Mouse (Mus musculus): ENCODE results near the gene Abt1. TPM values are rescaled to one million over a fixed set of nuclear protein-coding genes. Genes with fewer than 3 reads are reported as not detected.

Abt1 gene
- 10 to 100 TPM in 1 of 2 experiments, 1 to 10 TPM in 1; 9.8 to 10.9 TPM for polyA plus RNA-seq (2017; shearing (Covaris generic))

GRCm38 (mm10) chr13:23423286-23424051 is at the start of gene Abt1:
Gene Abt1, minus strand, starts transcription at chr13:23423866.

GRCm38 (mm10) chr13:23465600-23466109 is 42.0 kb upstream of the Abt1 start, which contains the start of gene Btn1a1:
Gene Btn1a1, minus strand, starts transcription at chr13:23465901.

GRCm38 (mm10) chr13:23368583-23369420 is 54.9 kb downstream of the Abt1 start, which contains the start of gene Zfp322a:
Gene Zfp322a, minus strand, starts transcription at chr13:23369208.

Other genes with a start within 250 kb of the Abt1 start
- gene Vmn1r220, start 235.9 kb downstream of the Abt1 start, polyA plus RNA-seq (2017; shearing (Covaris generic)): under 1 TPM in 1 of 2 experiments, not detected in 1; 0.12 TPM
- gene Vmn1r221, start 209.7 kb downstream of the Abt1 start, polyA plus RNA-seq (2017; shearing (Covaris generic)): under 1 TPM in 1 of 2 experiments, not detected in 1; 0.95 TPM
- under 1 TPM in 1 of 2 experiments, not detected in 1; 0.51 TPM for gene Vmn1r222, start 187.9 kb downstream of the Abt1 start, polyA plus RNA-seq (2017; shearing (Covaris generic))
- under 1 TPM; 0.02 to 0.07 TPM for gene Vmn1r223, start 176.7 kb downstream of the Abt1 start, polyA plus RNA-seq (2017; shearing (Covaris generic))
- 10 to 100 TPM; 17.0 to 20.0 TPM for gene Zfp322a, start 54.7 kb downstream of the Abt1 start, polyA plus RNA-seq (2017; shearing (Covaris generic))
- 1 to 10 TPM in 1 of 2 experiments, under 1 TPM in 1; 0.16 to 2.6 TPM for gene Btn1a1, start 42.0 kb upstream of the Abt1 start, polyA plus RNA-seq (2017; shearing (Covaris generic))
- gene Btn2a2, start 65.0 kb upstream of the Abt1 start, polyA plus RNA-seq (2017; shearing (Covaris generic)): under 1 TPM in 1 of 2 experiments, not detected in 1; 0.17 TPM
- 10 to 100 TPM in 1 of 2 experiments, 1 to 10 TPM in 1; 7.1 to 14.6 TPM for gene Hist1h4h, start 107.2 kb upstream of the Abt1 start, polyA plus RNA-seq (2017; shearing (Covaris generic))
- not detected for gene Hist1h2af, start 110.0 kb upstream of the Abt1 start, polyA plus RNA-seq (2017; shearing (Covaris generic))
- not detected for gene Hist1h3g, start 111.6 kb upstream of the Abt1 start, polyA plus RNA-seq (2017; shearing (Covaris generic))
- 1 to 10 TPM in 1 of 2 experiments, under 1 TPM in 1; 0.52 to 5.2 TPM for gene Hist1h2bh, start 119.5 kb upstream of the Abt1 start, polyA plus RNA-seq (2017; shearing (Covaris generic))
- gene Hist1h3f, start 120.2 kb upstream of the Abt1 start, polyA plus RNA-seq (2017; shearing (Covaris generic)): 1 to 10 TPM; 1.3 to 3.2 TPM
- gene Hist1h4f, start 127.8 kb upstream of the Abt1 start, polyA plus RNA-seq (2017; shearing (Covaris generic)): 1 to 10 TPM in 1 of 2 experiments, not detected in 1; 1.4 TPM
- 1 to 10 TPM in 1 of 2 experiments, under 1 TPM in 1; 0.99 to 2.4 TPM for gene Hist1h1d, start 129.4 kb upstream of the Abt1 start, polyA plus RNA-seq (2017; shearing (Covaris generic))
- 1 to 10 TPM; 3.2 to 8.8 TPM for gene Hist1h3e, start 138.5 kb upstream of the Abt1 start, polyA plus RNA-seq (2017; shearing (Covaris generic))
- gene Hist1h2ae, start 147.4 kb upstream of the Abt1 start, polyA plus RNA-seq (2017; shearing (Covaris generic)): 1 to 10 TPM; 4.5 to 6.5 TPM
- 10 to 100 TPM in 1 of 2 experiments, 1 to 10 TPM in 1; 7.3 to 11.3 TPM for gene Hist1h2bg, start 147.5 kb upstream of the Abt1 start, polyA plus RNA-seq (2017; shearing (Covaris generic))
- 1 to 10 TPM in 1 of 2 experiments, not detected in 1; 1.5 TPM for gene Hist1h2bf, start 150.3 kb upstream of the Abt1 start, polyA plus RNA-seq (2017; shearing (Covaris generic))
- under 1 TPM in 1 of 2 experiments, not detected in 1; 0.35 TPM for gene Hist1h2ad, start 150.5 kb upstream of the Abt1 start, polyA plus RNA-seq (2017; shearing (Covaris generic))
- gene Hist1h3d, start 151.9 kb upstream of the Abt1 start, polyA plus RNA-seq (2017; shearing (Covaris generic)): under 1 TPM in 1 of 2 experiments, not detected in 1; 0.23 TPM
- gene Hist1h4d, start 157.7 kb upstream of the Abt1 start, polyA plus RNA-seq (2017; shearing (Covaris generic)): 10 to 100 TPM; 12.4 to 29.7 TPM
- 1 to 10 TPM; 2.7 to 2.9 TPM for gene Hist1h2be, start 197.3 kb upstream of the Abt1 start, polyA plus RNA-seq (2017; shearing (Covaris generic))
- 10 to 100 TPM; 13.4 to 19.2 TPM for gene Hist1h1e, start 198.7 kb upstream of the Abt1 start, polyA plus RNA-seq (2017; shearing (Covaris generic))

Measured in inflammation-experienced regulatory T-cells (primary cell).